Mouse (Mus musculus) T-helper 2 cell (primary cell): ENCODE measurements around the gene March9.

Experiments
- in situ Hi-C: fragments of 300-600 bp; cut with MboI, MseI; formaldehyde crosslinking; loops from one replicate; pipeline ENCODE4 v1.15.1; 2025; ENCODE audit warnings: high pct_unique_total_duplicates

The March9 gene

DNA sequence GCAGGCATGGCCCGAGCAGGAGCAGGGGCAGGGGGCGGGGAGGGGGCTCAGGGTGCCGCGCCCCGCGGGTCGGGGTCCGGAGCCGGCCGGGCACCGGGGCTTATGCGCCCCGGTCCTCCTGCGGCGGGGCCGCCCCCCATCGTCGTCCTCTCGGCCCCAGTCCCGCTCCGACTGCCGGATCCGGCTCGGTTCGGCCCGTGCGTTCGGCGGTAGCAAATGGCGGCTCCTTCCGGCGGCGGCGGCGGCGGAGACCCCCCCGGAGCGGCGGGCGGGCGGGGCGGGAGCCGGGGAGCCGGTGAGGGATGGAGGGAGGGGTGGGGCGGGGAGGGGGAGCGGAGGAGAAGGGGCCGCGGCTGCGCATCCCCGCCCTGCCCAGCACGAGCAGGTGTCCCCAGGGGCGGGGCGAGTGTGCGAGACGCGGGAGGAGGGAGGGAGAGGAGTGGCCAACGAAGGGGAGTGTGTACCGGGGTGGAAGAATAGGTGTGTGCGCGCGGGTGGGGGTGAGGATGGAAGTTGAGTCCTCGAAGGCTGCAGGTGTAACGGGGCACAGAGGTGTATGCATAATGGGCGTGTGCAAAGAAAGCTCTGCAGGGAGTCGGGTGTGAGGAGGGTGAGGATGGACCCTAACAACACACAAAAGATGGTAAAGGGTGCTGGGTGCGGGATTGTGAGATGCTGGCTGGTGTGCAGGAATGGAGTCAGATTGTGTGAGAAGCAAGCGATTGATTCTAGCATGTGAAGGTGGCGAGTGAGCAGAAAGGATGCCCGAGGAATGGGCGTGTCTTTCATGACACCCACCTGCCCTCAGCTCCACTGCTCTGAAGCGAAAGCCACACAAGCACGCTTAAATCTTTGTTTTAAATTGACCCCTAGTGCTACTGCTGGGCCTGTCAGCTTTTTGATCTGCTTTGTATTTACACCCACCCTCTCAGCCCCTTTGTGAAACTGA lies at the start of gene March9:
Gene March9 (minus strand): TSS at position 217 of the 949 bp plus-strand sequence.
- in situ Hi-C loops: no loop called here

- in situ Hi-C loops: no loop called here
These were observed 48.2 kb upstream of the March9 start for GRCm38 (mm10) chr10:127108262-127108583.

- in situ Hi-C loops: no loop called here
These were observed 47.7 kb upstream of the March9 start for GRCm38 (mm10) chr10:127107563-127108261.

DNA sequence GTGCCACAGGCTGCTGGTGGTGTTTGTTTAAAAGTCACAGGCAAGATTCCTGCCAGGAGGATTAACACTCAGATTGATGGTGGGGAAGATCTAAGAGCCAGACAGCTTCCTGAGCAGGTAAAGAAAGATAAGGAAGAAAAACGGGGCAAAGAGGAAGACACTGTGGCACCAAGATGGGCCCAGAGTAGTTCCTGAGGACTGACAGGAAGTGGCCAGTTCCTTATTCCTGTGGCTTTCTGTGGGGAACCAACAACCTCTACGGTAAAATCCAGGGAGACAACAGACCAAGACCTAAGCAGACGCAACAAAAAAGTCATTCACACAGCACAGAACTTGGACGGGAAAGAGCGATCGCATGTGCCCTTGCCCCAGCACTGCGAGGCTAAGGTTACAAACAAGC lies 43.6 kb upstream of the March9 start:
- in situ Hi-C loops: no loop called here

DNA sequence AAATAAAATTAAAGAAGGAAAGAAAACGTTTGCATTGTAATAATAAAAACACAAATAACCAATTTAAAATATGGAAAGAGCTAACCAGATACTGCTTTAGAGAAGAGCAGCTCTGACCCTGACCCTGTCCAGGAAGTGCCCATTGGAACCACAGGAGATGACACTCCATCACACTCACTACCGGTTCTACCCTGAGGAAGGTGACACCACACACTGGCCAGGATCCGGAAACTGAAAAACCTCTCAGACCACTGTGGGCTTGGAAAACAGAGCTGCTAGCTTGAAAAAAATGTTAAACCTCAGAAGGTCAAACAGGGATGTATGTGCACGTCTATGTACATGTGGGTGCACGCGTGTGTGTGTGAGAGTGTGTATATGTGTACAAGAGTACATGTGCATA lies 41.2 kb upstream of the March9 start:
- in situ Hi-C loops: no loop called here

GRCm38 (mm10) chr10:127100414-127100813 lies 40.4 kb upstream of the March9 start:
- in situ Hi-C loops: no loop called here

DNA sequence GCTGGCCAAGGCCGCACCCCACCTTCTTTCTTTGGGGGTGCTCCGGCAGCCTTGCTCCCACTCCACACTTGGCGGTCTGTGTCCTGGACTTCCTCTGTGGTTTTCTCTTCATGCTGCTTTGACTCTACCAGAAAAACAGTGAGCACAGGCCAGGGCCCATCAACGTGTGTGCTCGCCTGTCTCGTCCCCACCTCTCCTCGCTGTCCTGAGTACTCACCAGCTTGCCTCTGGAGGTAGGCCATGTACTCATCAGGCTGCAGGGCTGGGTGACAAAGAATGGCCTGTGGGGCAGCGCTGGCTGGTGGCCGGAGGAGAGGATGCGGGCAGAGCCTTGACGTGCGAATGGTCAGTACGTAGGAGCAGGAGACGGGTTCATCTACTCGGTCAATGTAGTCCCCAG lies 39.9 kb upstream of the March9 start:
- in situ Hi-C loops: no loop called here

DNA sequence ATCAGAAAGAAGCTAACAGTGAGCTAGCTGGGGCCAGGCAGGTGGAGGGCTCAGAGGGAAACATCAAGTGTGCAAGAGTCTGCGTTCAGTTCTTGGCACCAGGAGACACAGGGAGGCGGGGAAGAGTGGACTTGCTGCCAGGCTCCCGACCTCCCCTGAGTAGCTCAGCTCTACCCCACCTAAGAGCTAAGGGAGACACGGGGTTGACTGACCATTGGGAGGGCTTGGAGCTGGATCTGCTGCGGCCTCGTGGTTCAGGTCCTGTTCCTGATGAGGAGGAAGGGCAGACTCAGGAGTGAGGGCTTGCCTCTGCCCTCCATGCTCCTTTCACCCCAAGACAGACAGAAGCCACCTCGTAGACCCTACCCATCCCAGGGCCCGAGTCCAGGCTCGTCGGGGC lies 39.2 kb upstream of the March9 start:
- in situ Hi-C loops: no loop called here

GRCm38 (mm10) chr10:127098514-127098913 lies 38.5 kb upstream of the March9 start:
- in situ Hi-C loops: no loop called here

DNA sequence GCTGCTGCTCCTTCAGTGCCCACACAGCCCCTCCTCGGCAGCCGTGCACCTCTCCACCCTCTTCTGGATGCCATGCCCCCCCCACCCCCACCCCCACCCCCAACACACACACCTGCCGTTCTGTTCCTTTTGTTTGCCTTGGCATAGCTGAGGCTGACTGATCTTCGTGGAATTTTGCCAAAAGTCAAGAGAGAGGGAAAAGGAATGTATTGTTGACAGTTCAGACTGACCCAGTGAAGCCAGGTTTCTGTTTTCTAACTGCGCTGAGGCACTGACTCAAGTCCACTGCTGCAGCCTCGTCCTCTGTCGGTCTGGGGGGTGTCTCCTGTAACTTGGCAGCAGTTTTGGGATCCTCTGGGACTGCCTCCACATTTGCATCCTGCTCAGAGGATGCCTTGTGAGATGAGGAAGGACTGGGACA lies 34.4 kb upstream of the March9 start:
- in situ Hi-C loops: no loop called here

DNA sequence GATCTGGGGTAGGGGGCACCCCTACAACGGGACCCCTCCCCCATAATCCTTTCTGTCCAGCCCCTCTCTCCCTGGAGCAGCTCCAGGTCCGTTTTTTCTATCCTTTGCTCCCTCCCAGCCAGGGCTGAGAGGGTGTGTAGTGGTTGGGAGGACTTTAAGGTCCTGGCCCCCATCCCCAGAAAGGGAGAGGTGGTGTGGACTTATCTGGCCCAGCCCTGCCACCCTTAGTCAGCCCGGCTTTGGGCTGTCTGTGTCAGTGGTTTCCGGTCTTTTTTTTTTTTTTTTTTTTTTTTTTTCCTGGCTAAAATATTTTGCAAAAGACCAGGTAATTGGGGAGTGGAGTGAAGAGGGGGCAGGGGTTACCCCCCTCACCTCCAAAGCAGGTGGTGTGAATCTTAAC lies 32.8 kb upstream of the March9 start:
- in situ Hi-C loops: no loop called here

- in situ Hi-C loops: no loop called here
These were observed 31.8 kb upstream of the March9 start for GRCm38 (mm10) chr10:127091507-127092396.

DNA sequence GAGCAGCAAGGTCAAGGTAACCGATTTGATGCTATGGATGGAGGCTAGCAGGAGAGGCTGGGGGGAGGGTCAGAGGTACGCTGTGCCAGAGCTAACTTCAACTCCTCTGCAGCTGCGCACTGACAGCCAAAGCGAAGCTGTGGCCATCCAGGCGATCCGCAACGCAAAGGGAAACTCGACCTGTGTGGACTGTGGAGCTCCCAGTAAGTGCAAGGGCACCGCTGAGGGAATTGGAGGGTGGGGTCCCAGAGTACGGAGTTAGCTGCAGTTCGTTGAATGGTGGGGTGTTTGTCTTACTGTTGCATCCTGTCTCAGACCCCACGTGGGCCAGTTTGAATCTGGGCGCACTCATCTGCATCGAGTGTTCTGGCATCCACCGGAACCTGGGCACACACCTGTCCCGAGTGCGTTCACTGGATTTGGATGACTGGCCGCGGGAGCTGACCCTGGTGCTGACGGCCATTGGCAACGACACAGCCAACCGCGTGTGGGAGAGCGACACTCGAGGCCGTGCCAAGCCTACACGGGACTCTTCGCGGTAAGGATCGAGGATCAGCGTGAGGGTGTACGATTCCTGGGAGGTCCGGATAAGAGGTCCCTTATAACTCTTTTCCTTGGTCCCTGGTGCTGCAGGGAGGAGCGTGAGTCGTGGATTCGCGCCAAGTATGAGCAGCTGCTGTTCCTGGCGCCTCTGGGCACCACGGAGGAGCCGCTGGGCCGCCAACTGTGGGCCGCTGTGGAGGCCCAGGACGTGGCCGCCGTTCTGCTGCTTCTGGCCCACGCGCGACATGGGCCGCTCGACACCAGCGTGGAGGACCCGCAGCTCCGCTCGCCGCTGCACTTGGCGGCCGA lies 30.8 kb upstream of the March9 start:
- in situ Hi-C loops: no loop called here

GRCm38 (mm10) chr10:127085633-127086032 lies 25.6 kb upstream of the March9 start:
- in situ Hi-C loops: no loop called here

GRCm38 (mm10) chr10:127085052-127085451 lies 25.1 kb upstream of the March9 start:
- in situ Hi-C loops: no loop called here

- in situ Hi-C loops: no loop called here
These were observed 23.9 kb upstream of the March9 start for GRCm38 (mm10) chr10:127083915-127084306.

GRCm38 (mm10) chr10:127083292-127083914 lies 23.4 kb upstream of the March9 start:
- in situ Hi-C loops: no loop called here

GRCm38 (mm10) chr10:127081996-127082620 lies 22.1 kb upstream of the March9 start:
- in situ Hi-C loops: no loop called here

GRCm38 (mm10) chr10:127080901-127081780 lies 21.2 kb upstream of the March9 start:
- in situ Hi-C loops: no loop called here
